Mouse (Mus musculus): Measurements from ENCODE around the gene Itga7. TPM values are rescaled to one million over a fixed set of nuclear protein-coding genes. Genes with fewer than 3 reads are reported as not detected.

Gene Itga7
- total RNA-seq, 2 experiments from 2014 or later: 40.4 to 60.8 TPM

DNA sequence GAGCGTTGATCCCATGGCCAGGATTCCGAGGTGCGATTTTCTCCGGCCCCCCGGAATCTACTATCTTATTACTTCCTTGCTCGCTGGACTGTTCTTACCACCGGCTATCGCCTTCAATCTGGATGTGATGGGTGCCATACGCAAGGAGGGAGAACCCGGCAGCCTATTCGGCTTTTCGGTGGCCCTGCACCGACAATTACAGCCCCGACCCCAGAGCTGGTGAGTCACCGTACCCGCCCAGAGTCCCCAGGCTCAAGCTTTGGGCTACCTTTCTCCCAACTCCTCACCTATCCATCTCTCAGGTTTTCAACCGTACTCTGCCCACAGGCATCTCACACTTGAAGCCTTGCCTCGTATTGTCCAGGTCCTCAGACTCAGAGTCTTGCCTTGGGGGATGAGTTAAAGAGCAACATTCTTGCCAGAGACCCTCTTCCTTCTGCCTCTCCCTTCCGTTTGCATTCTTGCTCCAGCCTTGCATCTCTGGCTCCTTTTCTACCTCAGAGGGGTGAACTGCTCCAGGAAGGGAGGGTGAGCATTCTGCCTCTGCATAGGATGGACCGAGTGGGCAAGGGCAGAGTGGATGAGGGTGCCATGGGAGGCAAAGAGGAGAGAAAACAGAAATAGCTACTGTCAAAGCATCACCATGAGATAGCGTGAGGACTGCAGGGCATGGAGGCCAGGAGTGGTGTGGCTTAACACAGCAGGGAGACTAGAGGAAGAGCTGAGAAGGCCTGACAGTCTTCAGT, 531 bp downstream of the Itga7 start:
- no peak for DNase-seq (ENCODE audit: low spot score)

DNA sequence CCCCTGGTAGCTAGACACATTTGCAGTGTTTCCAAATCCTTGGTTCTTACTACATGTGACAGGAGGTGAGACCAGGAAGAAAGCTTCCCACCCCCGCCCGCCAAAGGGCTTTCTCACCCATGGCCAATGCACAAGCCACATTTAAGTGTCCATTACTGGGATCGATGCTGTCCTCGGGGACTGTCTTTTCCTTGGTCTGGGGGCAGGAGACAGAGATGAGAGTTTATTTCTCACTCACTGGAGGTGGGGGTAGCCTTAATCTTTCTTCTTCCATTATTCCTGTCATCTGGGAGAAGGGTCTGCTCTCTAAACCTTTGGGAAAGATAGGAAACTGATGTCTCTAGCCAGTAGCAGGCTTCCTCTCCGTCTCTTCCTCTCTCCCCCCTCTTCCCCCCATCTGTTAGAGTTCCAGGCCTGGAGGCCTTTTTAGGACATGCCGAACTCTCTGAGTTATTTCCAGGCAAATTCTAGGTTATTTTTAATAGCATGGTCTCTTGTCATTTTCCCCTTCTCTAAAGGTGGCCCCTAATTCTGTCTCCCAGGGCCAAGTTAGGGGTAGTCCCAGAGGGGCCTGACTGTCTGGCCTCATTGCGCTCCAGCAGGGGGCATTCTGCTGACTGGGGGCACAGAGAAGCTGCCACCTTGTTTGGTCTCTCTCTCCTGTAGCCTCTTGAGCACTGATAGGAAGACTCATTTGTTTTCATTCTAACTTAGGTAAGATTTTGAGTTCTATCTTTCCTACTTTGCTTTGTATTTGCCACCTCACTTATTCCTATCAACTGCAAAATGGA, 1.6 kb downstream of the Itga7 start:
- DNase-seq (ENCODE audit: low spot score): peak; percentile 27

GRCm38 (mm10) chr10:128935826-128936440, 2.3 kb downstream of the Itga7 start:
- peak; percentile 59 for DNase-seq (ENCODE audit: low spot score)

- no peak for DNase-seq (ENCODE audit: low spot score)
Observed at GRCm38 (mm10) chr10:128937756-128938390, 4.3 kb downstream of the Itga7 start.

DNA sequence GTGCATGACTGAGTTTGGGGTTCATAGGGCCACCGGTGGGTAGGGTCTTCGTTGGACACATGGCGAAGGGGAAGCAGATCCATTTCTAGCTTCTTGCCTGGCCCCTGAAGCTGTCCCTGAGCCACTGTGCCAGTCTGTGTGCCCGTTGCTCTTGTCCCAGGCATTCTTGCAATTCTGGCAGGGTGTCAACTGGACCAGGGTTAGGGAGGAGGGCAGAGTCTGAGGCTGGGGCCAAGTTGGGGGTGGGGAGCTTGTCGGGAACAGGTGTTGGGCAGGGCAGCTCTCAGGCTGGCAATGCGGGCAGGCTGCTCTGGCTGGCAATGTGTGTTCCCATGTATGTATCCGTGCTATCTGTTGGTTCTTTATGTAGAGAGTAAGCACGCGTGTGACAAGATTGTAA, 4.8 kb downstream of the Itga7 start:
- DNase-seq (ENCODE audit: low spot score): peak; percentile 94

GRCm38 (mm10) chr10:128938974-128939373, 5.4 kb downstream of the Itga7 start:
- DNase-seq (ENCODE audit: low spot score): no peak

- DNase-seq (ENCODE audit: low spot score): no peak
Observed at GRCm38 (mm10) chr10:128940475-128941061, 7.0 kb downstream of the Itga7 start.

DNA sequence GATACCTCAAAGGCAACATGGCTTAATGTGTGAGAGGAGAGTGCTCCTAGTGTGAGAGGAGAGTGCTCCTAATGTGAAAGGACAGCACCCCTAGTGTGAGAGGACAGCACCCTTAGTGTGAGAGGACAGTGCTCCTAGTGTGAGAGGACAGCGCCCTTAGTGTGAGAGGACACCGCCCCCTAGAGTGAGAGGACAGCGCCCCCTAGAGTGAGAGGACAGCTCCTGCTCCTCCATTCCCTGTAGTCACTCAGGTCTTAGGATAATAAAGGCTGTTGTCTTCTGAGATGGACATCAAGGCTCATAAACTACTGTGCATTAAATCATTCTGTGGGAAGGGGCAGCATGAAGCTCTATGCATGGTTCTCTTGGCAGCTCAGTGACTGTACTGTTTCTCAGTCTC, 12.1 kb downstream of the Itga7 start:
- DNase-seq (ENCODE audit: low spot score): peak; percentile 79

DNA sequence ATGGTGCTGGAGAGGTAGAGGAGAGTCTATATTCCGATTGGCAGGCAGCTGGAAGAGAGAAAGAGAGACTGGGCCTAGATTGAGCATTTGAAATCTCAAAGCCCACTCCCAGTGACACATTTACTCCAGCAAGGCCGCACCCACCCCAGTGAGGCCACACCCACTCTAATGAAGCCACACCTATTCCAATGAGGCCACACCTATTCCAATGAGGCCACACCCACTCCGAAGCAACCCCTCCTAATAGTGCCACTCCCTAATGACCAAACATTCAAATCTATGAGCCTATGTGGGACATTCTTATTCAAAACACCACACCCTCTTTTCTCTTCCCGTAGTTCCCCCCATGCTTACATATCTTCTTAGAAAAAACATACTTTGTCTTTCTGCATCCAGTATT, 13.9 kb downstream of the Itga7 start:
- no peak for DNase-seq (ENCODE audit: low spot score)

GRCm38 (mm10) chr10:128950208-128950887, 16.7 kb downstream of the Itga7 start:
- no peak for DNase-seq (ENCODE audit: low spot score)

- DNase-seq (ENCODE audit: low spot score): no peak
Observed at GRCm38 (mm10) chr10:128958340-128958739, 24.7 kb downstream of the Itga7 start.

GRCm38 (mm10) chr10:128960142-128960541, 26.5 kb downstream of the Itga7 start:
- DNase-seq (ENCODE audit: low spot score): no peak

GRCm38 (mm10) chr10:128960590-128961584, 27.3 kb downstream of the Itga7 start, which contains the start of gene Mettl7b:
Gene Mettl7b, minus strand, starts transcription at chr10:128960988.
- DNase-seq (ENCODE audit: low spot score): no peak

- DNase-seq (ENCODE audit: low spot score): no peak
Observed at GRCm38 (mm10) chr10:128964961-128965360, 31.3 kb downstream of the Itga7 start.

GRCm38 (mm10) chr10:128965871-128966270, 32.3 kb downstream of the Itga7 start:
- no peak for DNase-seq (ENCODE audit: low spot score)

- no peak for DNase-seq (ENCODE audit: low spot score)
Observed at GRCm38 (mm10) chr10:128968341-128968749, 34.7 kb downstream of the Itga7 start.

- DNase-seq (ENCODE audit: low spot score): no peak
Observed at GRCm38 (mm10) chr10:128970740-128971250, 37.2 kb downstream of the Itga7 start.

GRCm38 (mm10) chr10:128972841-128973240, 39.2 kb downstream of the Itga7 start:
- DNase-seq (ENCODE audit: low spot score): no peak

GRCm38 (mm10) chr10:128976395-128976794, 42.8 kb downstream of the Itga7 start:
- no peak for DNase-seq (ENCODE audit: low spot score)
